Mouse (Mus musculus): ENCODE data around the gene Il5.

DNA sequence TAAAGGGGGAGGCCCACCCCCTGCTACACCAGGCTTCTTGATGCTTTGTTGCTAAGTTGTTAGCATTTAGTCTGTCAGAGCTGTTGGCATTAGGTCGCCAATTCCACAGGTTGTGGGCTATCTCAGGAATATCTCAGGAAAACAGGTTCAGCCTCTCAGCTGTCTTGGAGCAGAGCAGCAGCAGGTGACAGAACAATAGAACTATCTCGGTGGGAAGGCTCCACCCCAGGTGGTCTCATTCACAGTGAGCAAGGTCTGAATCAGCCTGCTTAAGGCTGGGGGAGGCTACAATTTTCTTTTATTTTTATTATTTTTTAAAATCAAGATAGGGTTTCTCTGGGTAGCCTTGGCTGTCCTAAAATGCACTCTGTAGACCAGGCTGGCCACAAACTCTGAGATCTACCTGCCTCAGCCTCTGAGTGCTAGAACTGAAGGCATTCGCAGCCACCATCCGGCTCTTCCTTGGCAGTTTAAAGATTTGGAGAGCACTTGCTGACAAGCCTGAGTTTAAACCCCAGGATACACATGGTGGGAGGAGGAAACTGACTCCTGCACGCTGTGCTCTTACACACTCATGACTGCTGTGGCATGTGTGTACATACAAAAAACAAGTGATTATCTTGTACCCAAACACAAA is 29.2 kb downstream of the Il5 start:
- TF ChIP-seq CTCF (IDR thresholded peaks at IDR 0.05; ENCODE audit: insufficient read depth, low read depth, low read length): no peak
- no peak for TF ChIP-seq POLR2A (IDR thresholded peaks at IDR 0.05; ENCODE audit: insufficient read depth, low read depth, low read length)
